Mouse (Mus musculus) forebrain, embryonic 11.5 days (tissue): ENCODE results near the gene Col27a1. TPM values are rescaled to one million over a fixed set of nuclear protein-coding genes. Genes with fewer than 3 reads are reported as not detected.

Source experiments
- ATAC-seq: fragments of 200-750 bp; cut with Nextera tagmentation; replicated peaks from 2 replicates; pipeline ENCODE4 v1.8.0; 2017; ENCODE audit warnings: moderate TSS enrichment; ENCODE audit not compliant: low FRiP score
- DNase-seq: peaks from one replicate; pipeline ENCODE4 v3.0.0-alpha.2; 2017; ENCODE audit warnings: low spot score
- H3K27ac ChIP-seq: fragments of 300-500 bp; sonication (generic); 2 replicates; pipeline ENCODE4 v1.5.1; 2014; ENCODE audit warnings: low read depth, low read length
- H3K27me3 ChIP-seq: fragments of 300-500 bp; sonication (generic); 2 replicates; pipeline ENCODE4 v1.6.1; 2014; ENCODE audit warnings: mild to moderate bottlenecking, low read length, mixed read lengths; ENCODE audit not compliant: control insufficient read depth, insufficient read depth
- H3K36me3 ChIP-seq: fragments of 300-500 bp; sonication (generic); 2 replicates; pipeline ENCODE4 v1.6.1; 2014; ENCODE audit warnings: mild to moderate bottlenecking, low read length, moderate library complexity, mixed read lengths; ENCODE audit not compliant: control insufficient read depth, insufficient read depth
- H3K4me1 ChIP-seq: fragments of 300-500 bp; sonication (generic); replicated peaks from 2 replicates; pipeline ENCODE4 v1.6.1; 2014; ENCODE audit warnings: low read length, mixed read lengths; ENCODE audit not compliant: control insufficient read depth, insufficient read depth
- H3K4me2 ChIP-seq: fragments of 300-500 bp; sonication (generic); 2 replicates; pipeline ENCODE4 v1.6.1; 2014; ENCODE audit warnings: low read depth, mild to moderate bottlenecking, low read length, moderate library complexity, mixed read lengths; ENCODE audit not compliant: severe bottlenecking
- H3K4me3 ChIP-seq: fragments of 300-500 bp; sonication (generic); 2 replicates; pipeline ENCODE4 v1.5.1; 2014; ENCODE audit warnings: low read depth, low read length
- H3K9ac ChIP-seq: fragments of 300-500 bp; sonication (generic); 2 replicates; pipeline ENCODE4 v1.6.1; 2014; ENCODE audit warnings: low read length
- H3K9me3 ChIP-seq: fragments of 300-500 bp; sonication (generic); 2 replicates; pipeline ENCODE4 v1.6.1; 2016; ENCODE audit warnings: low read length, mixed read lengths; ENCODE audit not compliant: control insufficient read depth
- WGBS: fragments of 180-500 bp; shearing (Covaris S2); extraction: QIAGEN DNeasy Blood & Tissue Kit; methylation state at CpG from one replicate; pipeline ENCODE4 v1.1.7; 2014; 5-methylcytosine and 5-hydroxymethylcytosine counted together
- polyA plus RNA-seq: library from polyadenylated mRNA; unstranded; fragments of >200 nt; fragmentation: Nextera tagmentation; extraction: Ambion mirVana; gene quantifications from 2 replicates; pipeline ENCODE4 v1.2.1, GENCODE M21; 2014

The Col27a1 gene
- polyA plus RNA-seq, 1 experiment from 2014 or later, result 3.6 TPM

DNA sequence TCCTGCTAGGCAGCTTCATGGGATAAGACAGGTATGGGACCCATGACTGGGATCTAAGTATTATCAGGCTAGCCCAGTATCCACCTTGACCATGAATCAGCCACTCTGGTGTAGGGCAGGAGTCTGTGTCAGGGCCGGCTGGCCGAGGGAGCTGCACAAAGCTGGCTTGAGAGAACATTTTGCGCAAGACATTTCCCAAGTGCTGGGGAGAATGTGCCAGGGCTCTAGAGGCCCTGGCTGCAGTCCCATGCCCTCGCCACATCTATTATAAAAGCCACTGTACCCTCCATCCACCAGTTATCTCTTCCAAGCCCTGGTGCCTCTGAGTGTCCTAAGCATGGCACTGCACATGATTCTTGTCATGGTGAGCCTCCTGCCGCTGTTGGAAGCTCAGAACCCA lies 148.3 kb downstream of the Col27a1 start, which contains the start of gene Orm2:
Gene Orm2 (plus strand): TSS at position 300 of the 400 bp plus-strand sequence.
- Histone ChIP-seq H3K27me3 (no peaks in the 10 kb centered on the region), H3K9ac (no peak within 1 kb of the TSS), H3K4me3 (no peak within 1 kb of the TSS), H3K36me3 (no peaks in the 10 kb centered on the region), H3K4me1 (no peaks in the 10 kb centered on the region), H3K4me2 (no peak within 1 kb of the TSS), H3K27ac (no peak within 1 kb of the TSS), H3K9me3 (no peaks in the 10 kb centered on the region)
- ATAC-seq, result no peak
- no peak for DNase-seq
- WGBS, result 91% methylated on average over 5 of the region's 5 CpGs

DNA sequence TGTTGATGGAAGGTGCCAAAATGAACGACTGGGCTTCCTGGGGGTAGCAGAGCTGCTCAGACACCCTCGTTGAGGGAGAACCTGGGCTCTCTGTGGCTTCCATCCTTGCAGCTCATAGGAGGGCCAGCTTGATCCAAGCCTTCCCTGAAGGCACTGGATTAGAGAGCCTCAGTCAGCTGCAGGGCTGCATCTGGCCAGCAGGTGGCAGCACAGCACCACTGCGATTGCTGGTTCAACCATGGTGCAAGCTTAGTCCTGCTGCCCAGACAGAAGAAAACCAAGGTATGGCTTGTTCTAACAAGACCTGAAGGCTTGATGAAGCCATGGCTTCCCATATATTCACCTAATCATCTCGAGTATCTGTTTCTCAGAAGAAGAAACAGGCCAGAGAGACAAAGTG lies 154.8 kb downstream of the Col27a1 start:
- 18% methylated on average over 4 of the region's 4 CpGs for WGBS
- H3K4me2 ChIP-seq, result no peak overlapping the region
- no peak overlapping the region for H3K9ac ChIP-seq
- H3K4me1 ChIP-seq, result no peaks in the 10 kb centered on the region
- no peaks in the 10 kb centered on the region for H3K27me3 ChIP-seq
- DNase-seq, result peak; percentile 90
- no peaks in the 10 kb centered on the region; the same call in 1 of the 2 replicates for H3K36me3 ChIP-seq
- H3K4me3 ChIP-seq, result no peak overlapping the region
- H3K9me3 ChIP-seq, result no peaks in the 10 kb centered on the region
- peak; percentile 80 for ATAC-seq
- no peak overlapping the region for H3K27ac ChIP-seq

DNA sequence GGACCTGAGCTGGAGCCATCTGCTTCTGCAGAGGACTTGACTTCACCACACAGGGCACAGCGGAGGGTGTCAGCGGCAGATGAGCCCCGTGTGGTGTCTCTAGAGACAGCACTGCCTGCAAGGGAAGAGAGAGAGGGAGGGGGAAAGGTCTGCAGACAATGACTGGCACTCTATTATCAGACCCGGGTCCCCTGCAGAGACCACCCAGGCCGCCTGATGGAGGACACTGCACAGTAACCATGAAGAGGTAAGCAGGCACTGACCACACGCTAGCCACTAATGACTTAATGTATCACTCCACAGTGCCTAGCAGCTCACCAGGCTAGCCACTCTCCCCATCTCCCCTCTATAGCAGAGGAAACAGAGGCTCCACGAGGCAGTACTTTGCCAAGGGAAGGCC lies 157.1 kb downstream of the Col27a1 start:
- Histone ChIP-seq H3K27ac (no peak overlapping the region), H3K9me3 (no peaks in the 10 kb centered on the region), H3K4me3 (no peak overlapping the region), H3K4me1 (no peaks in the 10 kb centered on the region), H3K36me3 (no peaks in the 10 kb centered on the region; the same call in 1 of the 2 replicates), H3K4me2 (no peak overlapping the region), H3K9ac (no peak overlapping the region), H3K27me3 (no peaks in the 10 kb centered on the region)
- 38% methylated on average over 7 of the region's 7 CpGs for WGBS
- no peak for ATAC-seq
- DNase-seq, result no peak

DNA sequence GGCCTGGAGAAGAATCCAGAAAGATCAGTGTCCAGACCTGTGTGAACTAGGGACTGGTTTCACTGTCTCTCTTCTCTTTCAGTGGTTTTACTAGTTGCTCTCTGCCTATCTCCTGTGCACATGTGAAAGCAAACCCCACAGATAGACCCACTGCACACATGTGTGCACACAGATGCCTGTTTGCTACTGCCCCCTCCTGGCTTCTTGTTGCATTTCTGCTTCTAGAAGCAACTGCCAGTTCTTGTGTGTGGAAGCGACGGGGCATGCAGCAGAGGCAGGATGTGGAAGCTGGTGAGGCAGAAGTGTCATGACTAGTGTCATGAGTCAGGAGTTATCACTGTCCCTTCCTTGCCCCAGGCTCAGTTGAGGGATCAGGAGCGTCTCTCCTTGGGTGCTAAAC lies 158.1 kb downstream of the Col27a1 start:
- Histone ChIP-seq H3K9ac (no peak overlapping the region), H3K27me3 (no peaks in the 10 kb centered on the region), H3K36me3 (no peaks in the 10 kb centered on the region; the same call in 1 of the 2 replicates), H3K27ac (no peak overlapping the region), H3K9me3 (no peaks in the 10 kb centered on the region), H3K4me1 (no peaks in the 10 kb centered on the region), H3K4me2 (no peak overlapping the region), H3K4me3 (no peak overlapping the region)
- ATAC-seq (no peak), DNase-seq (no peak)
- WGBS, result 72% methylated on average over 3 of the region's 3 CpGs

DNA sequence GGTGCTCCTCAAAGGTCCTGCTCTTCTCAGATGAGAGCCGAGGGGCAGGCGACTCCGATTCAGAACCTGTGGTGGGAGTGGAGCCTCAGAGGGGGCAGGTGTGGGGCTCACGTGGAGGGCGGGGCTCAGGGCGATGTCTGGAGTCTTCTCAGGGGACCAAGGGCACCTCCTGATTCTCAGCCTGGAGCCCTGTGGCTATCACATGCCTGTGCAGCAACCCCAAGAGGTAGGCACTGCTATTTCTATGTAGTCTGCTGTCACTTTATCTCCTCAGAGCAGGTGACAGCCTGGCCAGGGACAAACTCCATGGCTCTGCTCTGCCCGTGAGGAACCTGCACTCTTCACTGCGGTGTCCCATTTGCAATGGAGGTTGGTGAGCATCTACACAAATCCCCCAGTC lies 159.6 kb downstream of the Col27a1 start:
- no peaks in the 10 kb centered on the region for H3K27me3 ChIP-seq
- ATAC-seq (no peak), DNase-seq (no peak)
- H3K27ac ChIP-seq, result no peak overlapping the region
- peaks cover 2% of the 10 kb centered on the region; the same call in 1 of the 2 replicates for H3K36me3 ChIP-seq
- no peak overlapping the region for H3K9ac ChIP-seq
- no peak overlapping the region for H3K4me3 ChIP-seq
- H3K9me3 ChIP-seq, result no peaks in the 10 kb centered on the region
- 95% methylated on average over 8 of the region's 8 CpGs for WGBS
- H3K4me1 ChIP-seq, result no peaks in the 10 kb centered on the region
- no peak overlapping the region for H3K4me2 ChIP-seq

DNA sequence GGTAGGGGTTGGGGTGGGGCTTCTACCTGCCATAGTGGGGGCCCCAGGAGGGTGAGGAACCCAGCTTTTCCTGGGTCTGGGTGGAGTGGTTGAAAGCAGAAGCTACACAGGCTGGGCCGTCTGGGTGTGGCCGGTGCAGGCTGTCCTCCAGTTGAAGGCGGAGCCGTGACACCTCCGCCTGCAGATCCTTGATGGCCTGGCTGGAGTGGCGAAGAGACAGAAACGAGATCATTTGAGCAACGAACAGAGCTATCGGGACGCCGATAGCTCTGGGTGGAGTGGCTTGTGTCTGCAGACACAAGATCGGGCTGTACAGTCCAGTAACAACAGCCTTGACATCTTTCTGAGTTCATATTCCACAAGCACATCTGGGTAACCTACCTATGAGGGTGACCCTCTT lies 160.5 kb downstream of the Col27a1 start:
- Histone ChIP-seq H3K27me3 (no peaks in the 10 kb centered on the region), H3K4me3 (no peak overlapping the region), H3K4me1 (no peaks in the 10 kb centered on the region), H3K9me3 (no peaks in the 10 kb centered on the region), H3K36me3 (peaks cover 2% of the 10 kb centered on the region; the same call in 1 of the 2 replicates), H3K9ac (no peak overlapping the region), H3K27ac (no peak overlapping the region), H3K4me2 (no peak overlapping the region)
- ATAC-seq (no peak), DNase-seq (no peak)
- 88% methylated on average over 12 of the region's 12 CpGs for WGBS

DNA sequence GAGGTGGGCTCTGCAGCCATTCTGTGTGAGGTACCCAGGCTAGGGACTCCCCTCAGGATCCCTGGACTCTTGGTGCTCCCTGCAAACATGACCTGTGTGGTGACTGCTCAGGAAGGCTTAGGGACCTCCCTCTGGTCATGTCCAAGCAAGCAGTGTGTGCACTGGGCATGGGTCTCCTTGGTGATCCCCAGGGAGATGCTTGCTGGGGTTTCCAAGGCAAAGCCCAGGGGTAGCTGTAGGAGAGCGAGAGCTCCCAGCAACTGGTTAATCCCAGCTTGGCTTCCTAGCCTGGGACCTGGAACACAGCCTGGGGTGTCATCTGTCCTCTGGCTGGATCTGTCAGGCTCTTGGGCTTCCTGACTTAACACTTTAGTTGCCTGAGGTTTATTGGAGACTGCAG lies 161.6 kb downstream of the Col27a1 start:
- H3K4me3 ChIP-seq, result no peak overlapping the region
- ATAC-seq (no peak), DNase-seq (no peak)
- H3K9ac ChIP-seq, result no peak overlapping the region
- H3K36me3 ChIP-seq, result peaks cover 2% of the 10 kb centered on the region; the same call in 1 of the 2 replicates
- H3K4me1 ChIP-seq, result no peaks in the 10 kb centered on the region
- no peak overlapping the region for H3K27ac ChIP-seq
- H3K9me3 ChIP-seq, result no peaks in the 10 kb centered on the region
- 85% methylated on average over 1 of the region's 1 CpGs for WGBS
- no peaks in the 10 kb centered on the region for H3K27me3 ChIP-seq
- H3K4me2 ChIP-seq, result no peak overlapping the region

DNA sequence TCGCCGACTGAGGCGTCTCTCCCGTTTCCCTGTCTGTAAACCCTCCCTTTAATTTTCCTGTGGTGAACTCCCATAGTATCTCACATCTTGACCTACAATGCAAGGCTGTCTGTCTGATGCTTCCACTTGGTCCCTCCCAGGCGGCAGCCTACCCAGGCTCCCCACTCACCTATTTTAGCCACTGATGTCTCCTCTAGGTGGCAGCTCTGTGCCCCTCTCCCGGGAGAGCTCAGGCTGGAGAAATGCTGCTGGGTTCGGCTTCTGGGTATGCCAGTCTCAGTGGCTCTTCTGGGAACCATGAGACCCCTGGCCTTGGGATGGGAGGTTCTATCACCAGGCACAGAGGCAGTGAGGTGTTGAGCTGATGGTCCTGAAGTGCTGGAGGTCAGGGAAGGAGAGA lies 163.7 kb downstream of the Col27a1 start:
- no peak overlapping the region for H3K4me3 ChIP-seq
- H3K27me3 ChIP-seq, result no peaks in the 10 kb centered on the region
- H3K9me3 ChIP-seq, result no peaks in the 10 kb centered on the region
- H3K9ac ChIP-seq, result no peak overlapping the region
- ATAC-seq (no peak), DNase-seq (no peak)
- WGBS, result 67% methylated on average over 7 of the region's 7 CpGs
- H3K36me3 ChIP-seq, result peaks cover 2% of the 10 kb centered on the region; the same call in 1 of the 2 replicates
- H3K4me1 ChIP-seq, result no peaks in the 10 kb centered on the region
- no peak overlapping the region for H3K27ac ChIP-seq
- no peak overlapping the region for H3K4me2 ChIP-seq

DNA sequence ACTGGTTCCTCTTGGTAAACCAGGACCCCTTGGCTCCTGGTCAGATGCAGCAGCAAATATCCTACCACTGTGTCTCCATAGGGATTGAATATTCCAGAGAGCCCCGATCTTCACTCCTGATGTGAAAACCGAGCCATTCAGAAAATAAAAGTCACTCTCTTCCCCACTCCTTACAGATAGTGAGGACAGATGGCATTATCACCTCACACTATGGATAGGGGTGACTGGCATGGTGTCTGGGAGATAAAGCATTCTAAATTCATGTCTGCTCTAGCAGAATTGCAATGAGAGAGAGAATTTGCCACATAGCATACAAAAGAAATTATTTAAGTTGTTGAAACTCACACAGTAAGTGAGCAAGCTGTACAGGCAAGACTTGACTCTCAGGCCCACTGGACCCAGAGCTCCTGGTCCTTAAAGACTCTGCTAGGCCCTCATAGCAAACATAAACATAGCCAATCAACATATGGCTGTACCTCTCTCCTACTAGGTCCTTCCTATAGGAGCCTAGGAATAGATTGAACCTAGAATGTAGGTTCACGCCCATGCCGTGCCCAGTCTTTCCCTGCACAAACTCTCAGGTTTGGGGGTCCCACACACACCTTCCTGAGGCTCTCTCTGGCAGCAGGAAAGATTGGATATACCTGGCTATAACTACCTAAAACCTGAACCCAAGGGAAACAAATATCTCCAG lies 169.0 kb downstream of the Col27a1 start:
- no peak for ATAC-seq
- 92% methylated on average over 4 of the region's 4 CpGs for WGBS
- Histone ChIP-seq H3K27me3 (no peaks in the 10 kb centered on the region), H3K9me3 (no peaks in the 10 kb centered on the region), H3K4me3 (no peak overlapping the region), H3K36me3 (no peaks in the 10 kb centered on the region; the same call in 1 of the 2 replicates), H3K27ac (no peak overlapping the region), H3K4me1 (no peaks in the 10 kb centered on the region), H3K9ac (no peak overlapping the region), H3K4me2 (no peak overlapping the region)
- DNase-seq, result no peak
